Mouse (Mus musculus): Measurements from ENCODE around the gene Wdr1. TPM values are rescaled to one million over a fixed set of nuclear protein-coding genes. Genes with fewer than 3 reads are reported as not detected.
A peak's percentile ranks its signal among the peaks of the same experiment; 100 is the strongest.

The Wdr1 gene
- polyA plus RNA-seq, 1 experiment from 2014 or later, result 158 TPM

- WGBS, result 62% methylated on average over 3 of the region's 3 CpGs
- ATAC-seq, result peak; percentile 16; the same call in 1 of the 2 replicates
- TF ChIP-seq CTCF (IDR thresholded peaks at IDR 0.05) (no peak), EP300 (IDR thresholded peaks at IDR 0.05) (no peak)
Observed at GRCm38 (mm10) chr5:38505435-38505765, 57.6 kb downstream of the Wdr1 start.

GRCm38 (mm10) chr5:38504747-38505434 lies 58.1 kb downstream of the Wdr1 start:
- Histone ChIP-seq H3K9ac (replicated peaks; ENCODE audit: low read depth) (no peak overlapping the region), H3K4me3 (ENCODE audit: low read depth, low read length) (no peak overlapping the region), H3K9me3 (ENCODE audit: low read length) (no peaks in the 10 kb centered on the region), H3K36me3 (ENCODE audit: insufficient read depth, low read length) (no peaks in the 10 kb centered on the region), H3K27ac (ENCODE audit: low read length) (no peak overlapping the region), H3K4me1 (ENCODE audit: insufficient read depth, low read depth, low read length) (no peaks in the 10 kb centered on the region), H3K4me2 (replicated peaks; ENCODE audit: low read depth, low read length) (no peak overlapping the region), H3K27me3 (replicated peaks; ENCODE audit: insufficient read depth, low read length) (no peaks in the 10 kb centered on the region)
- no peak for DNase-seq (ENCODE audit: low spot score)
- ATAC-seq, result no peak; the same call in 1 of the 2 replicates
- TF ChIP-seq CTCF (IDR thresholded peaks at IDR 0.05) (no peak), EP300 (IDR thresholded peaks at IDR 0.05) (no peak)
- WGBS, result 64% methylated on average over 6 of the region's 6 CpGs

More at GRCm38 (mm10) chr5:38505435-38505765, 57.6 kb downstream of the Wdr1 start:
- no peak overlapping the region for H3K27ac ChIP-seq (ENCODE audit: low read length)
- no peak overlapping the region for H3K4me3 ChIP-seq (ENCODE audit: low read depth, low read length)
- no peaks in the 10 kb centered on the region for H3K36me3 ChIP-seq (ENCODE audit: insufficient read depth, low read length)
- H3K4me2 ChIP-seq (replicated peaks; ENCODE audit: low read depth, low read length), result no peak overlapping the region
- peak; percentile 32 for DNase-seq (ENCODE audit: low spot score)
- no peaks in the 10 kb centered on the region for H3K9me3 ChIP-seq (ENCODE audit: low read length)
- no peak overlapping the region for H3K9ac ChIP-seq (replicated peaks; ENCODE audit: low read depth)
- H3K4me1 ChIP-seq (ENCODE audit: insufficient read depth, low read depth, low read length), result no peaks in the 10 kb centered on the region
- H3K27me3 ChIP-seq (replicated peaks; ENCODE audit: insufficient read depth, low read length), result no peaks in the 10 kb centered on the region

DNA sequence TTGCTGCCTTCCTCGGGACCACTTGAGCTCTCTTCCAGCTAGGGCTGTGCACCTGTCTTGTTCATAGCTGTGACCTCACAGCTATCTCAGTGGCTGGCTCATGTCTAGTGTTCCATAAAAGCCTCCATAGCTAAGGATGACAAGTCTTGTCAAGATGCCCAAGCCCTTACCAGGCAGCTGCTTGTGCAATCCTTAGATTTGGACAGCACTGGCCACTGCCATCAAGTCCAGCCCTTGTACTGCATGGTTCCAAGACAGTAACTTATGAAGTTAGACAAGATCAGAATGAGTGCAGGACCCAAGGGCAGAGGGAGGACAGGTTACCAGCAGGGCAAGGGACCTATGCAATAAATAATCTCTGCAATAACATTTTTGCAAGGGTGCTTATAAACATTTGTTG lies 58.9 kb downstream of the Wdr1 start:
- H3K36me3 ChIP-seq (ENCODE audit: insufficient read depth, low read length), result no peaks in the 10 kb centered on the region
- no peak overlapping the region for H3K27ac ChIP-seq (ENCODE audit: low read length)
- TF ChIP-seq CTCF (IDR thresholded peaks at IDR 0.05), result no peak
- no peak for TF ChIP-seq EP300 (IDR thresholded peaks at IDR 0.05)
- no peaks in the 10 kb centered on the region for H3K27me3 ChIP-seq (replicated peaks; ENCODE audit: insufficient read depth, low read length)
- no peak overlapping the region for H3K4me2 ChIP-seq (replicated peaks; ENCODE audit: low read depth, low read length)
- no peaks in the 10 kb centered on the region for H3K9me3 ChIP-seq (ENCODE audit: low read length)
- DNase-seq (ENCODE audit: low spot score) (no peak), ATAC-seq (no peak)
- no peaks in the 10 kb centered on the region for H3K4me1 ChIP-seq (ENCODE audit: insufficient read depth, low read depth, low read length)
- WGBS, result 70% methylated on average over 1 of the region's 1 CpGs
- H3K4me3 ChIP-seq (ENCODE audit: low read depth, low read length), result no peak overlapping the region
- no peak overlapping the region for H3K9ac ChIP-seq (replicated peaks; ENCODE audit: low read depth)

GRCm38 (mm10) chr5:38502992-38503391 lies 60.0 kb downstream of the Wdr1 start, which contains the start of gene Slc2a9:
Slc2a9 (minus strand) TSS chr5:38503143.
- Histone ChIP-seq H3K9me3 (ENCODE audit: low read length) (no peaks in the 10 kb centered on the region), H3K4me1 (ENCODE audit: insufficient read depth, low read depth, low read length) (no peaks in the 10 kb centered on the region), H3K9ac (replicated peaks; ENCODE audit: low read depth) (no peak within 1 kb of the TSS), H3K4me3 (ENCODE audit: low read depth, low read length) (no peak within 1 kb of the TSS), H3K27ac (ENCODE audit: low read length) (no peak within 1 kb of the TSS), H3K27me3 (replicated peaks; ENCODE audit: insufficient read depth, low read length) (no peaks in the 10 kb centered on the region), H3K4me2 (replicated peaks; ENCODE audit: low read depth, low read length) (no peak within 1 kb of the TSS), H3K36me3 (ENCODE audit: insufficient read depth, low read length) (no peaks in the 10 kb centered on the region)
- peak; percentile 11 for DNase-seq (ENCODE audit: low spot score)
- ATAC-seq, result no peak
- WGBS, result 73% methylated on average over 4 of the region's 4 CpGs
- no peak for TF ChIP-seq EP300 (IDR thresholded peaks at IDR 0.05)

DNA sequence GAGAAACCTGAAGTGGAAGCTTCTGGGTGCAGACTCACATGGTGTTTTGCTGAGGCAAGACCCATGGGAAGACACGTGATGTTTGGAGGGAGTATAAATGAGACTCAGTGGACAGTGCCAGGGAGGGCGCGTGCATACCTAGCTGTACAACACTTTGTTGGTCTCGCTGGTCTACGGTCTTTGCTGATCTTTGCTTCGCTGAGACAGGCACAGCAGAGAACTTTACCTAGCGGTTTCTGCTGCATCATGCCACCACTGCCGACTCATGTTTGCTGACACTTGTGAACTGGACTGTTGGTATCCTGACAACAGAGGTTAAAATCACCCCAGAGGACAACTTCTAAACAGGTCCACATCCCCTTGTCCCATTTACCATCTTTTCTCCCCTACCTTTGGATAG lies 63.0 kb downstream of the Wdr1 start:
- DNase-seq (ENCODE audit: low spot score) (no peak), ATAC-seq (no peak)
- Histone ChIP-seq H3K27me3 (replicated peaks; ENCODE audit: insufficient read depth, low read length) (no peaks in the 10 kb centered on the region), H3K9me3 (ENCODE audit: low read length) (no peaks in the 10 kb centered on the region), H3K4me1 (ENCODE audit: insufficient read depth, low read depth, low read length) (no peaks in the 10 kb centered on the region), H3K9ac (replicated peaks; ENCODE audit: low read depth) (no peak overlapping the region), H3K36me3 (ENCODE audit: insufficient read depth, low read length) (no peaks in the 10 kb centered on the region), H3K4me3 (ENCODE audit: low read depth, low read length) (no peak overlapping the region), H3K4me2 (replicated peaks; ENCODE audit: low read depth, low read length) (no peak overlapping the region), H3K27ac (ENCODE audit: low read length) (no peak overlapping the region)
- WGBS, result 82% methylated on average over 8 of the region's 8 CpGs
- no peak for TF ChIP-seq EP300 (IDR thresholded peaks at IDR 0.05)
- no peak for TF ChIP-seq CTCF (IDR thresholded peaks at IDR 0.05)

DNA sequence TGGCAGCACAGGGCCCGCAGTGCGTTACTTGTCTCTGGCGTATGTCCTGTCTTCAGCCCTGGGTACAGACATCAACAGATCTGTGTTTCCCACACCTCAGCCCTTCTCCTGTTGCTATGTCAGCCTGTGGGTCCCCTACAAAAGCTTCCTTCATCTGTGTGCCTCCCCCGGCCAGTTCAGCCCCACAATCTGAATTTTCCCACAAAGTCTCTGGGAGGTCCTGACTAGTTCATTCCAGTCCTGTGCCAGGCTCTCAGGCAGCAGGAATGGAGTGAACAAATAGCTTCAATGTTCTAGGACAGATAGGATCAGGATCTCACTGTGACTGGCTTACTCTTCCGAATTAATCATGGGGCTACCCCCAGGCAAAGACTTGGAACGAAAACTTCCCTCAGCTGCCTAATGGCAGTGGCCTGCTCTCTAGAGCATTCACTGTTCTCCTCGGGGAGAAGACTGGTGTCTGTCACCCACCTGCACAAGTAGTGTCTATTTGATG lies 63.7 kb downstream of the Wdr1 start:
- no peaks in the 10 kb centered on the region for H3K36me3 ChIP-seq (ENCODE audit: insufficient read depth, low read length)
- no peak for ATAC-seq
- TF ChIP-seq CTCF (IDR thresholded peaks at IDR 0.05), result no peak
- no peak for TF ChIP-seq EP300 (IDR thresholded peaks at IDR 0.05)
- H3K9me3 ChIP-seq (ENCODE audit: low read length), result no peaks in the 10 kb centered on the region
- DNase-seq (ENCODE audit: low spot score), result no peak
- no peak overlapping the region for H3K27ac ChIP-seq (ENCODE audit: low read length)
- no peaks in the 10 kb centered on the region for H3K4me1 ChIP-seq (ENCODE audit: insufficient read depth, low read depth, low read length)
- no peak overlapping the region for H3K4me2 ChIP-seq (replicated peaks; ENCODE audit: low read depth, low read length)
- no peak overlapping the region for H3K9ac ChIP-seq (replicated peaks; ENCODE audit: low read depth)
- H3K27me3 ChIP-seq (replicated peaks; ENCODE audit: insufficient read depth, low read length), result no peaks in the 10 kb centered on the region
- H3K4me3 ChIP-seq (ENCODE audit: low read depth, low read length), result no peak overlapping the region
- 79% methylated on average over 7 of the region's 7 CpGs for WGBS

All from lung, postnatal 0 days (tissue).